Mouse (Mus musculus) heart, adult 2 months (tissue): ENCODE measurements at regions not wholly inside any gene's neighbourhood (a gene's known extent, or its start where the extent isn't known, plus 50 kb on each side); places are given as distances from the start of the nearest gene placed in this dataset.

ENCODE experiments used
- CTCF ChIP-seq: fragments of 200-600 bp; IDR thresholded peaks from 2 replicates; pipeline ENCODE4 v1.8.1; 2022; ENCODE audit warnings: antibody characterized with exemption, mild to moderate bottlenecking, moderate library complexity
- EP300 ChIP-seq: fragments of 200-500 bp; IDR thresholded peaks from 2 replicates; pipeline ENCODE4 v1.6.1; 2011; ENCODE audit warnings: low read depth, low read length, control low read depth; ENCODE audit not compliant: insufficient read depth
- POLR2A ChIP-seq: fragments of 200-500 bp; IDR thresholded peaks from 2 replicates; pipeline ENCODE4 v1.6.1; 2011; ENCODE audit warnings: mild to moderate bottlenecking, low read depth, low read length, control low read depth; ENCODE audit not compliant: insufficient read depth

DNA sequence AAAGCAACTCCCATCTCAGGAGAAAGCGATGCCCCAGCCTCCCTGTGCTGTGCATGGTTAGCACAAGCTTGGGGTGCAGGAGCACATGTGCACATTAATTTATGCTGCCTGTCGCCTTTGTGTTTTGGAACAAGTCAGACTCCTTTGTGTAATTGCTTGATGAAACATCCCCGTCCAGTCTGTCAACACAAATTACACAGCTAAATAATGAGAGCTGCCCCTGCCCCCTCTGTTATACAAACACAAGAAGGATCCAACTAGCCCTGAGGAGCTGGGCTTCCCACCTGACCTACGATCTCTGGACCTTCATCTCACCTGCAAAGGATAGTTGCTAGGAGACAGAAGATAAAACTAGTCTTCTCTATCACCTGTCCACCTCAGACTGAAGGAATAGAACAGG lies 251.4 kb downstream of the Gm9195 start:
- no peak for TF ChIP-seq CTCF
- no peak for TF ChIP-seq POLR2A
- no peak for TF ChIP-seq EP300
